ENCODE assay signal across 28 mouse cellular contexts in the genomic region with DNA sequence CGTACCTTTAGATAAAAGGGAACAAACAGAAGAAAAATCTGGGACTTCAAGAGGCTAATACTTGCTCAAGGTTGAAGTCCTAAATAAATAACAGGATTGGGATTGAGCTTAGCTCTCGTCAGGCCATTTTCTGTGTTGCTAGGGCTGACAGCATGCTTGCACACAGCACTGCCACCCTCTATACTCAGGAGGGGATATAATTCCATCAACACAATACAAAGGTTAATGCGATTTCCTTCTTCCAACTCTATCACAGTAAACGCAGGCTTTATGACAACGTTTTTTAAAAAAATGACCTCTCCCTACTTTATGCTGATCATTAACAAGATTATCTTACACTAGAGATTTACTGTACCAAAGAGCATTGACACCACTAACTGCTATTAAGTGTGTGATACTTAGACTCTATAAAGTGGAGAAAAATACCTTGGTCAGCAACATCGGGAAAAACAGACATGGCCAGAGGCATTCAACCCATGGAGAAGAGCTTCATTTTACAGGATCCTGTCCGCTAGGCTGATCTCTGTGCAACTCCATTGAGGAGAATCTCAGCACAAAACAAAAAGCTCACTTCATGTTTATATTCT.
"Had no signal": no experiment of that assay in that cellular context is flagged by ENCODE, and none has a peak within 500 bp of the region (broad histone marks: within the 10 kb centered on the region; RNA-seq: fewer than 3 reads in every experiment).

No protein-coding gene starts in this region.

- H3K9me3 ChIP-seq: embryonic facial prominence, embryonic 10.5 days; embryonic facial prominence, embryonic 12.5 days; embryonic facial prominence, embryonic 13.5 days; embryonic facial prominence, embryonic 15.5 days; forebrain, embryonic 10.5 days; forebrain, embryonic 12.5 days; forebrain, embryonic 13.5 days; forebrain, embryonic 15.5 days had no signal

- DNase-seq: cerebellum, adult 18-20 months; cerebellum, adult 2 months; cerebellum, adult 8-10 months; cerebellum, adult 9-10 months; cerebellum, adult 9-11 months; cerebellum, postnatal 10 days; cerebellum, postnatal 14 days; cerebellum, postnatal 25 days; cerebellum, postnatal 36 days; embryo, embryonic 11 days; forebrain, postnatal 0 days; gastrocnemius, adult 2 months; gastrocnemius, postnatal 10 days; gastrocnemius, postnatal 14 days; gastrocnemius, postnatal 25 days; gastrocnemius, postnatal 36 days; heart, adult 11 months had no signal

- ATAC-seq: forebrain, embryonic 13.5 days; forebrain, embryonic 14.5 days; forebrain, embryonic 15.5 days; forebrain, embryonic 16.5 days; forebrain, postnatal 0 days had no signal

- H3K4me3 ChIP-seq: embryonic facial prominence, embryonic 10.5 days; embryonic facial prominence, embryonic 12.5 days; embryonic facial prominence, embryonic 13.5 days; embryonic facial prominence, embryonic 15.5 days; erythroblast, embryonic 14.5 days; forebrain, embryonic 10.5 days; forebrain, embryonic 12.5 days; forebrain, embryonic 13.5 days; forebrain, embryonic 15.5 days; gastrocnemius, adult 2 months had no signal

- H3K27ac ChIP-seq: embryonic facial prominence, embryonic 10.5 days; embryonic facial prominence, embryonic 12.5 days; embryonic facial prominence, embryonic 13.5 days; embryonic facial prominence, embryonic 15.5 days; forebrain, embryonic 10.5 days; forebrain, embryonic 12.5 days; forebrain, embryonic 13.5 days; forebrain, embryonic 15.5 days; gastrocnemius, adult 2 months had no signal

- H3K4me2 ChIP-seq: embryonic facial prominence, embryonic 12.5 days; embryonic facial prominence, embryonic 13.5 days; embryonic facial prominence, embryonic 15.5 days; forebrain, embryonic 12.5 days; forebrain, embryonic 13.5 days; forebrain, embryonic 15.5 days had no signal

- H3K27me3 ChIP-seq: embryonic facial prominence, embryonic 12.5 days; embryonic facial prominence, embryonic 13.5 days; embryonic facial prominence, embryonic 15.5 days; forebrain, embryonic 12.5 days; forebrain, embryonic 13.5 days; forebrain, embryonic 15.5 days had no signal

- H3K4me1 ChIP-seq: embryonic facial prominence, embryonic 13.5 days; embryonic facial prominence, embryonic 15.5 days; forebrain, embryonic 10.5 days; forebrain, embryonic 12.5 days; forebrain, embryonic 13.5 days; forebrain, embryonic 15.5 days had no signal

- H3K36me3 ChIP-seq: embryonic facial prominence, embryonic 10.5 days; embryonic facial prominence, embryonic 12.5 days; embryonic facial prominence, embryonic 13.5 days; embryonic facial prominence, embryonic 15.5 days; forebrain, embryonic 10.5 days; forebrain, embryonic 12.5 days; forebrain, embryonic 15.5 days had no signal

- H3K9ac ChIP-seq: embryonic facial prominence, embryonic 12.5 days; embryonic facial prominence, embryonic 13.5 days; embryonic facial prominence, embryonic 15.5 days; forebrain, embryonic 12.5 days; forebrain, embryonic 13.5 days; forebrain, embryonic 15.5 days; forebrain, postnatal 0 days had no signal
